Mouse (Mus musculus) neural tube, embryonic 12.5 days (tissue): ENCODE measurements around the gene Rpl23. TPM values are rescaled to one million over a fixed set of nuclear protein-coding genes. Genes with fewer than 3 reads are reported as not detected.

Experiments
- microRNA-seq: library from miRNA; unstranded; fragments of <30 nt; microRNA quantifications from one replicate; pipeline ENCODE4, GENCODE M21; 2017
- polyA plus RNA-seq: library from polyadenylated mRNA; unstranded; fragments of >200 nt; fragmentation: Nextera tagmentation; extraction: Ambion mirVana; gene quantifications from 2 replicates; pipeline ENCODE4 v1.2.1, GENCODE M21; 2016

The Rpl23 gene
- polyA plus RNA-seq, 1 experiment from 2014 or later, result 369 TPM

Small RNA genes within 50 kb of the gene (microRNA-seq; reads per million reads assigned to microRNA genes)
- gene Mir8102, result not detected

Other genes starting within 250 kb of the Rpl23 start
- gene Srcin1, start 206.3 kb downstream of the Rpl23 start, polyA plus RNA-seq, result 6.4 and 7.9 TPM in 2 replicates
- 13.6 and 15.1 TPM in 2 replicates for gene Epop, start 152.7 kb downstream of the Rpl23 start, polyA plus RNA-seq
- 3.0 and 4.0 TPM in 2 replicates for gene Mllt6, start 119.0 kb downstream of the Rpl23 start, polyA plus RNA-seq
- gene Cisd3, start 96.6 kb downstream of the Rpl23 start, polyA plus RNA-seq, result 17.8 and 25.6 TPM in 2 replicates
- gene Pcgf2, start 81.9 kb downstream of the Rpl23 start, polyA plus RNA-seq, result 19.9 and 21.1 TPM in 2 replicates
- gene Psmb3, start 79.0 kb downstream of the Rpl23 start, polyA plus RNA-seq, result 453 and 497 TPM in 2 replicates
- gene Pip4k2b, start 37.7 kb downstream of the Rpl23 start, polyA plus RNA-seq, result 3.2 and 3.7 TPM in 2 replicates
- gene Cwc25, start 15.9 kb downstream of the Rpl23 start, polyA plus RNA-seq, result 21.1 and 23.4 TPM in 2 replicates
- gene 1700001P01Rik, start 6.5 kb downstream of the Rpl23 start, polyA plus RNA-seq, result 0.56 and 0.70 TPM in 2 replicates
- gene Lasp1, start 16.6 kb upstream of the Rpl23 start, polyA plus RNA-seq, result 103 and 105 TPM in 2 replicates
- gene B230217C12Rik, start 58.3 kb upstream of the Rpl23 start, polyA plus RNA-seq, result 12.9 and 15.8 TPM in 2 replicates
- 0.72 and 0.85 TPM in 2 replicates for gene Fbxo47, start 101.7 kb upstream of the Rpl23 start, polyA plus RNA-seq
- 0.24 and 0.68 TPM in 2 replicates for gene Plxdc1, start 204.0 kb upstream of the Rpl23 start, polyA plus RNA-seq
- gene Arl5c, start 213.7 kb upstream of the Rpl23 start, polyA plus RNA-seq, result 6.8 and 8.6 TPM in 2 replicates
- 38.2 and 40.9 TPM in 2 replicates for gene Cacnb1, start 240.6 kb upstream of the Rpl23 start, polyA plus RNA-seq
- gene Rpl19, start 244.3 kb upstream of the Rpl23 start, polyA plus RNA-seq, result 709 and 737 TPM in 2 replicates